Mouse (Mus musculus) c-Kit-positive CD71-positive TER-119-negative erythroid progenitor cells, embryonic 14.5 days (primary cell): ENCODE results near the gene Tubg2.

ENCODE experiments used
- DNase-seq: peaks from one replicate; pipeline ENCODE4 v3.0.0-alpha.2; 2013; ENCODE audit warnings: low read depth

Tubg2 gene

GRCm38 (mm10) chr11:101196175-101196574 is 40.5 kb downstream of the Tubg2 start:
- no peak for DNase-seq

GRCm38 (mm10) chr11:101199555-101199954 is 43.8 kb downstream of the Tubg2 start:
- DNase-seq, result no peak

GRCm38 (mm10) chr11:101200986-101201385 is 45.3 kb downstream of the Tubg2 start:
- DNase-seq, result no peak
